Mouse (Mus musculus) gastrocnemius, adult 18-20 months (tissue): ENCODE results near the gene Wwox. TPM values are rescaled to one million over a fixed set of nuclear protein-coding genes. Genes with fewer than 3 reads are reported as not detected.

Experiments used
- DNase-seq: peaks from one replicate; pipeline ENCODE4 v3.0.0; 2021; ENCODE audit warnings: low spot score
- total RNA-seq, 2 experiments: library from RNA; stranded (reverse); gene quantifications; 2 replicates each; pipeline ENCODE4 v1.2.3; 2021

Gene Wwox
- total RNA-seq, 2 experiments from 2014 or later, result 5.6 to 6.1 TPM

DNA sequence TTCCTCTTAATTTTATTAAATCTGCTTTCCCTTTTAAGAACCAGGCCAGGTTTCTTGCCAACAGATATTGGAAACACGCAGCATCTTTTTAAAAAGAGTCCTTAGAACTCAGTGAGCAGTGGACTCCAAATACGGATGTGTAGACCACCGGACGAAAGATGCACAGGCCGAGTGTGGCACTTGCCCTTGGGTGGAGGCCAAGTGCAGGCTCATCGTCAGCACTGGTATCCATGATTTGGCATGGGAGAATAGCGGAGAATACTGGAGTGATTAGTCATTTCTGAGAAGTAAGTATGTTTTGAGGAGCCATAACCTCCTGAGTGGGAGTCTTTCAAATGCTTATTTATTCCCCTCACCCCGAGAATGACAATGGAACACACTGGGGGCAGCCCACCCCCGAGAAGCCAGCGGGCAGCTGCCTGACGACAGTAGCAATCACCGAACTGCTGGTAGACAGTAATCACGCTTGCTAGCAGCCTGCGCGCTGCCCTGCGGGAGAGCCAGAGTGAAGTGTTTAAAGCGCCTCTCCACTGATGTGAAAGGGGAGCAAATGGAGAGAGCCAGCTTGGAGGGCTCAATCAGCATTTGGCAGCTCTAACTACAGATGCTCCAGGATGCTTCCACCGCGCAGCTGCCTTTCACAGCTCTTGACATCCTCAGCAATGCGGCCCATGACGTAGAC is 29.2 kb downstream of the Wwox start:
- no peak for DNase-seq

GRCm38 (mm10) chr8:114469208-114469590 is 29.7 kb downstream of the Wwox start:
- no peak for DNase-seq

GRCm38 (mm10) chr8:114473546-114473945 is 34.1 kb downstream of the Wwox start:
- DNase-seq, result no peak

DNA sequence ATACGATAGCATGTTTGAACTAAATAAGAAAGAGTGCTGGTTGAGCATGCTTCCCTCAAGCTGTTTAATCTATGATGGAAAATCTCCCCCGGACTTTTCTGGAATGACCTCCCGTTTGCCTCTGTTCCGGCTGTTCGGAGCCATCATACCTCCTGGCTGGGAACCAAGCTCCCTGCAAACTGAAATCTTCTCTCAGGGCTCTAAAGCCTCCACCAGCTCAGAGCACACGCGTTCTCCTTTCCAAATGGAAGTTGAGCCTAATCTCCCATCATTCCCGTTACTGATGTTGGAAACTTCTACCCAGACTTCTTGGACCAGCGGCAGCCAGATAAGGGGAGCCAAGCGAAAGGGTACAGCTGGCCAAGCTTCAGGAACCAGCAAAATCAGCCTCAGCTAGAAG is 37.5 kb downstream of the Wwox start:
- no peak for DNase-seq

GRCm38 (mm10) chr8:114477790-114478189 is 38.3 kb downstream of the Wwox start:
- DNase-seq, result no peak

DNA sequence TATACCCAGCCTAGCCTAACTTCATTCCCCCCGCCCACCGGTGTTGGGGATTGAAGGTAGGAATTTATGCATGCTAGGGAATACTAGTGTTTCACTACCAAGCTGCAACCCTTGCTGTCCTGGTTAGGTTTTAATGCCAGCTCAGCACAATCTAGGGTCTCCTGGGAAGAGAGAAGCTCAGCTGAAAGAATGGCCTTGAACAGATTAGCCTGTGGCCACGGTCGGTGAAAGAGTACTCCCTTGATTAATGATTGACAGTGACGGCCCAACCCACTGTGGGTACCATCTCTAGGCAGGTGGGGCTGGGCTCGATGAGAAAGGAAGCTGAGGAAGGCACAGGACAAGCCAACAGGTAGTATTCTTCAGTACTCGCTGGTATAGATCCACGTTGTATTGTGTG is 40.3 kb downstream of the Wwox start:
- no peak for DNase-seq

GRCm38 (mm10) chr8:114491662-114492160 is 52.3 kb downstream of the Wwox start:
- DNase-seq, result no peak

- DNase-seq, result no peak
Observed at GRCm38 (mm10) chr8:114499448-114500144, 60.1 kb downstream of the Wwox start.

GRCm38 (mm10) chr8:114501906-114502305 is 62.5 kb downstream of the Wwox start:
- no peak for DNase-seq

- DNase-seq, result no peak
Observed at GRCm38 (mm10) chr8:114503196-114503595, 63.7 kb downstream of the Wwox start.

- DNase-seq, result no peak
Observed at GRCm38 (mm10) chr8:114504889-114505288, 65.4 kb downstream of the Wwox start.

GRCm38 (mm10) chr8:114505351-114506347 is 66.2 kb downstream of the Wwox start:
- DNase-seq, result no peak

DNA sequence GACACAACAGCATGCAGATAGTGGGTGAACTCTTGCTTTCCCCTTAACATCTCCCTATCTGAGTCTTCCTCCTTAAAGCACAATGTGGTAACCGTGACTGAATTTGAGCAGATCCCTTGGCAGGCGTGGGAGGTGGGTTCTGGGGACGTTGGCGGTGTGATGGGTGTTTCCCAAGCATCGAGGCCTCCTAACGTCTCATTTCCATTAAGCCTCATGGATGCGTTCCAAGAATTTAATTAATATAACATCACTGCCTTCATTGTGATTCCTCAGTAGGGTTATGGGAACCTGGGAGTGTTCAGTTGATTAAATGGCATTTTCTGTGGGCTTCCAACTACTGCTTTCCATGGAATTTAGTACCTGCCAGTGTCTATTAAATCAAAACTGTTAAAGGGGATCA is 67.9 kb downstream of the Wwox start:
- no peak for DNase-seq

DNA sequence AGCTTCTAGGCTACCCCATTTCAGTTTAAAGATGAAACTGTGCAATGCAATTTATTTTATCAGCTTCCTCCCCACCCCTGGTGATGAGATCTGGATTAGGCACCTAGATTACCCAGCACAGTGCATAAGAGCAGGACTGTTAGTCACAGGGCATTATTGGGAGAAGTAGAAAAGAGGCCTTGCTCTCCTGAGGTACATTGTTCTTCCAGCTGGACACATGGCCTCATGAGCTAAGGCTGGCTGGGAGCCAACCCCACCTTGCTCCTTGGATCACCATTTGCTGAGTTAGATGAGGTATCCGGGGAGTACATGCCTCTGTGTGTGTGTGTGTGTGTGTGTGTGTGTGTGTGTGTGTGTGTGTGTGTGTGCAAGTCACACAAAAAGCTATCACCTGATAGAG is 70.8 kb downstream of the Wwox start:
- no peak for DNase-seq

GRCm38 (mm10) chr8:114512075-114512935 is 72.8 kb downstream of the Wwox start:
- no peak for DNase-seq

DNA sequence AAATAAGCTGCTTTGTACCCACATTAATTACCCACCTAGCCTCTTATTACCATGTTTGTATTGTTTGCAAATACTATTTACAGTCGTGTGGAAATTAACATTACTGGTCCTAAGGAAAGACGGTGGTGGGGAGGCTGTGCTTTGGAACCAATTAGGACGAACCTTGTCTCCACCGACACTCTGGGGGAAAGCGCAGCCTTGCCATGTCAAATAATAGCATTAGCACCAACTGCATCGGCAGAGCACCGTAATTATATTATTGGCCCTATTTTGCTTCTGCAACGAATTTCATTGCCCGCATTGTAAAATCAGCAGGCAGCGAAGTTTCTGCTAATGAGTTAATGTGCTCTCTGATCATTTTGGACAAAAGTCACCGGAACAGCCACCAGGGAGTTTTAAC is 75.2 kb downstream of the Wwox start:
- no peak for DNase-seq

DNA sequence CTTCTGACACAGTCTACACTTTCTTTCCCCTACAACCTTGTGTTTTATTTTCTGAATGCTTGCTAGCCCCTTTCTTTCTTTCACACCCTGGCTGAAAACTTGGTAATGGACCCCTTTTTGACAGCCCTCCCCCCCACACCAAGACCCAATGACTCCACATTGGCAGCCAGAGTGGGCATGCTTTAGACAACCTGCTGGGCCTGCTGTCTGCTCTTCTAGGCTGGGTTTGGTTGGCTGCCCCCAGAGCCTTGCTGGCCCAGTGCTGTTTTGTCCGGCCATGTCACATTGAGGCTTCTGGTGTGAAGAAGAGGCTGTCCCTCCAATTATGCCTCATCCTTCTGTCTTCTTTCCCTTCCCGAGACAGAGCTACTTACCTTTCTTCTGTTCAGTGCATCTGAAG is 83.6 kb downstream of the Wwox start:
- no peak for DNase-seq

GRCm38 (mm10) chr8:114526626-114527267 is 87.3 kb downstream of the Wwox start:
- no peak for DNase-seq

- DNase-seq, result no peak
Observed at GRCm38 (mm10) chr8:114527648-114528221, 88.3 kb downstream of the Wwox start.

GRCm38 (mm10) chr8:114529581-114529980 is 90.1 kb downstream of the Wwox start:
- no peak for DNase-seq
